Mouse (Mus musculus) lung, postnatal 0 days (tissue): Measurements from ENCODE around the gene Gm20388. TPM values are rescaled to one million over a fixed set of nuclear protein-coding genes. Genes with fewer than 3 reads are reported as not detected.

ENCODE experiments used
- ATAC-seq: fragments of 200-750 bp; cut with Nextera tagmentation; 2 replicates; pipeline ENCODE4 v1.8.0; 2017; ENCODE audit warnings: moderate library complexity
- DNase-seq: peaks from one replicate; pipeline ENCODE4 v3.0.0-alpha.2; 2016; ENCODE audit warnings: low spot score
- H3K27ac ChIP-seq: fragments of 300-500 bp; sonication (generic); 2 replicates; pipeline ENCODE4 v1.5.1; 2014; ENCODE audit warnings: antibody characterized with exemption, mild to moderate bottlenecking, low read length, mixed read lengths
- H3K27me3 ChIP-seq: fragments of 300-500 bp; sonication (generic); replicated peaks from 2 replicates; pipeline ENCODE4 v1.6.1; 2014; ENCODE audit warnings: low read length, mixed read lengths; ENCODE audit not compliant: insufficient read depth
- H3K36me3 ChIP-seq: fragments of 300-500 bp; sonication (generic); 2 replicates; pipeline ENCODE4 v1.6.1; 2014; ENCODE audit warnings: low read length, mixed read lengths; ENCODE audit not compliant: insufficient read depth
- H3K4me1 ChIP-seq: fragments of 300-500 bp; sonication (generic); 2 replicates; pipeline ENCODE4 v1.6.1; 2014; ENCODE audit warnings: antibody characterized with exemption, low read depth, low read length, mixed read lengths; ENCODE audit not compliant: insufficient read depth
- H3K4me2 ChIP-seq: fragments of 300-500 bp; sonication (generic); replicated peaks from 2 replicates; pipeline ENCODE4 v1.6.1; 2014; ENCODE audit warnings: low read depth, mild to moderate bottlenecking, low read length, moderate library complexity, mixed read lengths
- H3K4me3 ChIP-seq: fragments of 300-500 bp; sonication (generic); 2 replicates; pipeline ENCODE4 v1.5.1; 2014; ENCODE audit warnings: low read depth, low read length
- H3K9ac ChIP-seq: fragments of 300-500 bp; sonication (generic); replicated peaks from 2 replicates; pipeline ENCODE4 v1.6.1; 2014; ENCODE audit warnings: low read depth, mild to moderate bottlenecking
- H3K9me3 ChIP-seq: fragments of 300-500 bp; sonication (generic); 2 replicates; pipeline ENCODE4 v1.6.1; 2016; ENCODE audit warnings: low read length, mixed read lengths
- CTCF ChIP-seq: IDR thresholded peaks from 2 replicates; pipeline ENCODE4 v1.5.1; 2016; ENCODE audit warnings: antibody characterized with exemption, mild to moderate bottlenecking
- EP300 ChIP-seq: IDR thresholded peaks from 2 replicates; pipeline ENCODE4 v1.6.1; 2016; ENCODE audit warnings: antibody characterized with exemption, mild to moderate bottlenecking, control low read depth
- WGBS: fragments of 180-500 bp; shearing (Covaris S2); extraction: QIAGEN DNeasy Blood & Tissue Kit; methylation state at CpG from one replicate; pipeline ENCODE4 v1.1.7; 2014; 5-methylcytosine and 5-hydroxymethylcytosine counted together
- polyA plus RNA-seq: library from polyadenylated mRNA; unstranded; fragments of >200 nt; fragmentation: Nextera tagmentation; extraction: Ambion mirVana; gene quantifications from 2 replicates; pipeline ENCODE4 v1.2.1, GENCODE M21; 2015

Gene Gm20388
- polyA plus RNA-seq, 1 experiment from 2014 or later = not detected

DNA sequence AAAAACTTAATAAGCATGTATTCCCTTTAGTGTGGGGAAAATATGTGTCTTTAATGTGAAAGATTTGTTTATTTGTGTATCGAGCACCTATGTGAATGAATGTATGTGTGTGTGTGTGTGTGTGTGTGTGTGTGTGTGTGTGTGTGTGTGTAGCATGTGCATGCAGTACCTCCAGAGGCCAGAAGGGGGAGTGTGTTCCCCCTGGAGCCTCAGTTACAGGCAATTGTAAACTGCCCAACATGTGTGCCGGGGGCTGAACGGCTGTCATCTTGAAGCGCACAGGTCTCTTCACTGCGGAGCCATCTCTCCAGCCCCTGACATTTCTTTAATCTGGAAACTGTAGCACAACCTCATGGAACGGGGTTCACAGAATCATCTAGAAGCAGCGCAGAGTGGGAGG is 1425.0 kb downstream of the Gm20388 start:
- Histone ChIP-seq H3K4me1 (no peaks in the 10 kb centered on the region), H3K9me3 (no peaks in the 10 kb centered on the region), H3K9ac (no peak overlapping the region), H3K27me3 (no peaks in the 10 kb centered on the region), H3K4me3 (no peak overlapping the region), H3K4me2 (no peak overlapping the region), H3K36me3 (no peaks in the 10 kb centered on the region), H3K27ac (no peak overlapping the region)
- 96% methylated on average over 7 of the region's 7 CpGs for WGBS
- TF ChIP-seq CTCF (peak; percentile 27), EP300 (no peak)
- DNase-seq = no peak
- ATAC-seq = no peak

DNA sequence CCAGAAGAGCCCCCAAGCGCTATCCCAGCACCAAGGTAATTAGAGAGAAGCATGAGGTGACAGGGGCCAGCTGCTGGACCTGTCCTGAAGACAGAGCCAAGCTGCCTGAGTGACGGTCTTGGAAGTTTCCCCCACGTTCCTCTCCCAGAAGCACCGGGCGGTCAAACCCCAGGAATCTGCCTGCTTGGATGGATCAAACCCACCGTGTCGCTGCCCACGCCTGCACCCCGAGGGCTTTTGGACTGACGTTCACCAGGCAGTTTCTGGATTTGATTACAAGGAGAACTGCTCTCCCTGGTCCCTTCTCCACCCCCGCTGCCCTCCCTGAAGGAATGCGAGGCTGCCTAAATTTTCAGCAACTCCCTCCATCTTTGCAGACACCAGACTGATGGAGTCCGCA is 1432.3 kb downstream of the Gm20388 start:
- no peak for ATAC-seq
- no peak for DNase-seq
- no peak for TF ChIP-seq EP300
- no peak for TF ChIP-seq CTCF
- Histone ChIP-seq H3K9ac (no peak overlapping the region), H3K4me3 (no peak overlapping the region), H3K27ac (no peak overlapping the region), H3K4me1 (no peaks in the 10 kb centered on the region), H3K36me3 (no peaks in the 10 kb centered on the region), H3K27me3 (no peaks in the 10 kb centered on the region), H3K4me2 (no peak overlapping the region), H3K9me3 (no peaks in the 10 kb centered on the region)
- WGBS = 47% methylated on average over 13 of the region's 13 CpGs

- 90% methylated on average over 9 of the region's 9 CpGs for WGBS
These were observed 1433.8 kb downstream of the Gm20388 start for GRCm38 (mm10) chr8:121344486-121344885.

DNA sequence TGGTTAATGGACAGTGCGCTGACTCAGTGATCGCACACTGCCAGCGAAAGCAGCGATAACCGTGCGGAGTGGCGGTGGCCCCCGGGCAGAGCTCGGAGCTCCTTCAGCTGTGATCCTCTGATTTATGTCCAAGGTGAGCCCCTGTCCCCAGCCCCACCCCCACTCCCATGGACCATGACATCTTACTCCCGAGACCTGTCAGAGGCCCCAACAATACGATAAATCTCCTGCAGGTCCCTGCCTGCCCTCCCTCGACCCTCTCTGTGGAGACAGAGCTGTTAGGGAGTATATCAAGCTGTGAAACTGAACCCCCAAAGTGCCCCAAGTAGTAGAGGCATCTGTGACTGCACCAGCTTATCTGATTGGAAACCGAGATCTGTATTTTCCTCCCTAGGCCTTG is 1435.5 kb downstream of the Gm20388 start:
- Histone ChIP-seq H3K4me2 (no peak overlapping the region), H3K4me1 (no peaks in the 10 kb centered on the region), H3K27ac (no peak overlapping the region), H3K9ac (no peak overlapping the region), H3K9me3 (no peaks in the 10 kb centered on the region), H3K4me3 (no peak overlapping the region), H3K27me3 (no peaks in the 10 kb centered on the region), H3K36me3 (no peaks in the 10 kb centered on the region)
- no peak for TF ChIP-seq EP300
- no peak for TF ChIP-seq CTCF
- DNase-seq = no peak
- ATAC-seq = no peak
- 64% methylated on average over 13 of the region's 13 CpGs for WGBS

More at GRCm38 (mm10) chr8:121344486-121344885, 1433.8 kb downstream of the Gm20388 start:
- Histone ChIP-seq H3K4me1 (no peaks in the 10 kb centered on the region), H3K9ac (no peak overlapping the region), H3K27me3 (no peaks in the 10 kb centered on the region), H3K36me3 (no peaks in the 10 kb centered on the region), H3K27ac (no peak overlapping the region), H3K9me3 (no peaks in the 10 kb centered on the region), H3K4me2 (no peak overlapping the region), H3K4me3 (no peak overlapping the region)
- ATAC-seq (no peak), DNase-seq (no peak)
- no peak for TF ChIP-seq CTCF
- TF ChIP-seq EP300 = no peak

DNA sequence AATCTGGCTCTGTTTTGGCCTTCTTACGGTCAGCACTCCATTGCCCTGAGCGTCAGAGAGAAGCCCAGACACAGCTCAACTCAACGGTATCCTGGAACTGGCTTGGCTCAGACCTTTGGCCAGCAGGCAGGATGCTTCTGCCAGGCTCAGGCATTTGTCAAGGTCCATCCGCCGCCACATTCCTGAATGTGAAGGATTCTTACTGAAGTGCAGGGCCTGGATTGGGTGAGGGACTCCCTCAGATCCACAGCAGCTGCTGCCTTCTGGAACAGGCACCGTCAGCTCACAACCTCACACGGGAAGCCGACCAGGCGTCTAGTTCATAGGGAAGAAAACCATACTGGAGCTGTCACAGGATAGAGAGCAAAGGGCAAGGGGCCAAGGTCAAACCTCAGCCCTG is 1436.2 kb downstream of the Gm20388 start:
- WGBS = 31% methylated on average over 9 of the region's 9 CpGs
- DNase-seq = peak; percentile 76
- Histone ChIP-seq H3K9ac (no peak overlapping the region), H3K4me2 (no peak overlapping the region), H3K27ac (no peak overlapping the region), H3K4me1 (no peaks in the 10 kb centered on the region), H3K4me3 (no peak overlapping the region), H3K27me3 (no peaks in the 10 kb centered on the region), H3K9me3 (no peaks in the 10 kb centered on the region), H3K36me3 (no peaks in the 10 kb centered on the region)
- ATAC-seq = peak; percentile 84
- TF ChIP-seq EP300 (no peak), CTCF (no peak)

DNA sequence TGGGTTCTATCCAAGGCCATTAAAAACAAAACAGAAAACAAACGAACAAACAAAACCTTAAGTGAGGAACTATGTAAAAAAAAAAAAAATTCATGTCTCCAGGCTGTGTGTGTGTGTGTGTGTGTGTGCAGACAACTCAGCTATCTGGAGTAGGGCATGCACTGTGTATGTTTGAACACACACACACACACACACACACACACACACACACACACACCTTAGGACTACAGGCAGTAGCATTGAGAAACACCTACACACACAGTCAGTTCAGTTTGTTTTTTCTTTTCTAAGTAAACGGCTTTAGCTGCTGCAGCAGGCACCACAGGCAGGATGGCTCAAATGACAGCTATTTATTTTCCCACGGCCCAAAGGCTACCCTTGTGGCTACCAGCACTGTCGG is 1438.4 kb downstream of the Gm20388 start:
- no peak overlapping the region for H3K27ac ChIP-seq
- no peak overlapping the region for H3K4me2 ChIP-seq
- no peak for ATAC-seq
- TF ChIP-seq EP300 = no peak
- no peak for TF ChIP-seq CTCF
- no peaks in the 10 kb centered on the region for H3K27me3 ChIP-seq
- H3K4me3 ChIP-seq = no peak overlapping the region
- H3K4me1 ChIP-seq = no peaks in the 10 kb centered on the region
- H3K9ac ChIP-seq = no peak overlapping the region
- DNase-seq = no peak
- H3K36me3 ChIP-seq = no peaks in the 10 kb centered on the region
- 37% methylated on average over 4 of the region's 4 CpGs for WGBS
- H3K9me3 ChIP-seq = no peaks in the 10 kb centered on the region

GRCm38 (mm10) chr8:121350803-121351202 is 1440.2 kb downstream of the Gm20388 start:
- no peak overlapping the region for H3K4me2 ChIP-seq
- TF ChIP-seq CTCF (no peak), EP300 (no peak)
- H3K9me3 ChIP-seq = no peaks in the 10 kb centered on the region
- ATAC-seq = no peak
- 68% methylated on average over 9 of the region's 9 CpGs for WGBS
- H3K36me3 ChIP-seq = no peaks in the 10 kb centered on the region
- H3K4me1 ChIP-seq = no peaks in the 10 kb centered on the region
- no peak for DNase-seq
- H3K9ac ChIP-seq = no peak overlapping the region
- H3K4me3 ChIP-seq = no peak overlapping the region
- H3K27me3 ChIP-seq = no peaks in the 10 kb centered on the region
- H3K27ac ChIP-seq = no peak overlapping the region
